Mouse (Mus musculus) stomach, embryonic 16.5 days (tissue): ENCODE data around the gene Zfp444. TPM values are rescaled to one million over a fixed set of nuclear protein-coding genes. Genes with fewer than 3 reads are reported as not detected.

Source experiments
- ATAC-seq: fragments of 200-750 bp; cut with Nextera tagmentation; 2 replicates; pipeline ENCODE4 v1.8.0; 2017; ENCODE audit warnings: moderate number of reproducible peaks, moderate TSS enrichment; ENCODE audit not compliant: insufficient read depth, low FRiP score
- H3K27ac ChIP-seq: fragments of 300-500 bp; sonication (generic); 2 replicates; pipeline ENCODE4 v1.5.1; 2014; ENCODE audit warnings: low read length
- H3K27me3 ChIP-seq: fragments of 300-500 bp; sonication (generic); 2 replicates; pipeline ENCODE4 v1.6.1; 2014; ENCODE audit warnings: low read length, control low read depth, mixed read lengths; ENCODE audit not compliant: control insufficient read depth, insufficient read depth
- H3K36me3 ChIP-seq: fragments of 300-500 bp; sonication (generic); 2 replicates; pipeline ENCODE4 v1.6.1; 2014; ENCODE audit warnings: low read length; ENCODE audit not compliant: control insufficient read depth, insufficient read depth
- H3K4me1 ChIP-seq: fragments of 300-500 bp; sonication (generic); 2 replicates; pipeline ENCODE4 v1.6.1; 2014; ENCODE audit warnings: low read length, control low read depth, mixed read lengths; ENCODE audit not compliant: control insufficient read depth, insufficient read depth
- H3K4me2 ChIP-seq: fragments of 300-500 bp; sonication (generic); 2 replicates; pipeline ENCODE4 v1.6.1; 2014; ENCODE audit warnings: low read depth, low read length, mixed read lengths
- H3K4me3 ChIP-seq: fragments of 300-500 bp; sonication (generic); replicated peaks from 2 replicates; pipeline ENCODE4 v1.5.1; 2014; ENCODE audit warnings: mild to moderate bottlenecking, low read length
- H3K9ac ChIP-seq: fragments of 300-500 bp; sonication (generic); 2 replicates; pipeline ENCODE4 v1.6.1; 2014; ENCODE audit warnings: low read length
- H3K9me3 ChIP-seq: fragments of 300-500 bp; sonication (generic); replicated peaks from 2 replicates; pipeline ENCODE4 v1.6.1; 2016; ENCODE audit warnings: low read length, control low read depth; ENCODE audit not compliant: control insufficient read depth
- WGBS: fragments of 180-500 bp; shearing (Covaris S2); extraction: QIAGEN DNeasy Blood & Tissue Kit; methylation state at CpG from one replicate; pipeline ENCODE4 v1.1.7; 2014; 5-methylcytosine and 5-hydroxymethylcytosine counted together
- polyA plus RNA-seq: library from polyadenylated mRNA; unstranded; fragments of >200 nt; fragmentation: Nextera tagmentation; extraction: Ambion mirVana; gene quantifications from 2 replicates; pipeline ENCODE4 v1.2.1, GENCODE M21; 2015

Zfp444 gene
- polyA plus RNA-seq, 1 experiment from 2014 or later: 32.7 TPM

GRCm38 (mm10) chr7:6146194-6146981, 25.6 kb upstream of the Zfp444 start:
- Histone ChIP-seq H3K4me2 (no peak overlapping the region), H3K9me3 (no peaks in the 10 kb centered on the region), H3K4me3 (no peak overlapping the region), H3K36me3 (peaks cover 6% of the 10 kb centered on the region; the same call in 1 of the 2 replicates), H3K27ac (peak overlapping the region; percentile 71), H3K4me1 (peaks cover 43% of the 10 kb centered on the region), H3K27me3 (no peaks in the 10 kb centered on the region), H3K9ac (peak overlapping the region; percentile 2; the same call in 1 of the 2 replicates)
- WGBS: 70% methylated on average over 7 of the region's 7 CpGs
- no peak for ATAC-seq

DNA sequence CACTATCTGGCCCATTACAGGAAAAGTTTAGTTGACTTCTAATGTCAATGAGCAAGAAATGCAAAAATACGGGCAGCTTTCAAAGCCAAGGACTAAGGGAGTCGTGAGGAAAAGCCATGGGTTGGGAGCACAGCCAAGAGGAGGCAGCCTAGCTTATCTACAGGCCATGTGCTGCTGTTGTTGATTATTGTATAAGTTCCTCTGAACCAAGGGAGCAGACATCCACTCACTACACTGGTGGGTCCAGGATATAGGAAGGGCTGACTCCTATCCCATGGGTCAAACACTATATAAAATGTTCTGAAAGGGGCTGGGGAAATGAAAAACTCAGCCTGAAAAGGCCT, 25.1 kb upstream of the Zfp444 start:
- H3K9me3 ChIP-seq: no peaks in the 10 kb centered on the region
- H3K4me2 ChIP-seq: no peak overlapping the region
- 37% methylated on average over 2 of the region's 2 CpGs for WGBS
- H3K27ac ChIP-seq: peak overlapping the region; percentile 71
- H3K4me3 ChIP-seq: no peak overlapping the region
- no peaks in the 10 kb centered on the region for H3K27me3 ChIP-seq
- H3K9ac ChIP-seq: peak overlapping the region; percentile 2; the same call in 1 of the 2 replicates
- no peak for ATAC-seq
- peaks cover 49% of the 10 kb centered on the region for H3K4me1 ChIP-seq
- peaks cover 3% of the 10 kb centered on the region; the same call in 1 of the 2 replicates for H3K36me3 ChIP-seq

DNA sequence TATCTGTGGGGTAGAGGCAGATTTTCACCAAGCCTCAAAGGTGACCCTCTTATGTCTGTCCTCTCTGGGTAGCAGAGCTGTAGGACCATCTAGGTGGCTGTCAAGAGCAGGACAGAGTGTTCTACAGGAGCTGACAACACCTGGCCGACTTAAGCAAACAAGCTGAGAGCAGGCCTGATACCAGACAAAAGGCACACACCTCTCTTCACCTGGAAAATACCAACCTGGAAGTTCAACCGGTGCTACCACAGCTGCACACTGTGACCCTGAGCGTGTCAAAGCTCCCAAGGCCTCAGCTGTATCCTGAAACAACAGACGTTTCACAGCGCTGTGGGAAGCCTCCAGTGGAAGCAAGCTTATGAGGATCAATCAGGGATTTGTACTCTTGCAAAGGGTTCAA, 24.3 kb upstream of the Zfp444 start:
- Histone ChIP-seq H3K27me3 (no peaks in the 10 kb centered on the region), H3K9ac (no peak overlapping the region), H3K4me1 (peaks cover 52% of the 10 kb centered on the region), H3K4me3 (no peak overlapping the region), H3K36me3 (no peaks in the 10 kb centered on the region), H3K9me3 (no peaks in the 10 kb centered on the region), H3K4me2 (no peak overlapping the region), H3K27ac (peak overlapping the region; percentile 71)
- peak; percentile 68 for ATAC-seq
- 55% methylated on average over 5 of the region's 5 CpGs for WGBS

- Histone ChIP-seq H3K27me3 (no peaks in the 10 kb centered on the region), H3K27ac (peak overlapping the region; percentile 40; the same call in 1 of the 2 replicates), H3K4me1 (peaks cover 59% of the 10 kb centered on the region)
These were observed 20.8 kb upstream of the Zfp444 start for GRCm38 (mm10) chr7:6151266-6151665.

DNA sequence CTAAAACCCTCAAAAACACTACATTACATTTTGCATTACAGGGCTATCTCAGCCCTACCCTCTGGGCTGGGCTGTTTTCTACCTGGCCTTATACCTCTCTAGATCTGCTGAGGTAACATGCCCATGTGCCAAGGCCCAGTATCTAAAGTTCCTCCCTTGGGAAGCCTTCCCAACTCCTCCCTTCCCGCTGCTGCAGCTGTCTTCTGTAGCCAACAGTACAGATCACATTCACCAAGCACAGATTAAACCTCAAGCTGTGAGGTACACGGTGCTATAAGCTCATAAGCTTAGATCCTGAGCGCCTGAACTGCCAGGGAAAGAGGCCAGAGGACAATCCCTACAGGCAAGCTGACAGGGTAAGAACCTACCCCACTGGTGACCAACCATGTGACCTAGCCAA, 20.0 kb upstream of the Zfp444 start:
- Histone ChIP-seq H3K27ac (peak overlapping the region; percentile 40; the same call in 1 of the 2 replicates), H3K9me3 (no peaks in the 10 kb centered on the region), H3K9ac (0 out of 2 replicates have a peak overlapping the region, but pooled peaks have one; percentile 14), H3K27me3 (no peaks in the 10 kb centered on the region), H3K4me3 (no peak overlapping the region), H3K36me3 (no peaks in the 10 kb centered on the region), H3K4me2 (no peak overlapping the region), H3K4me1 (peaks cover 59% of the 10 kb centered on the region)
- 76% methylated on average over 3 of the region's 3 CpGs for WGBS
- ATAC-seq: no peak

More at GRCm38 (mm10) chr7:6151266-6151665, 20.8 kb upstream of the Zfp444 start:
- Histone ChIP-seq H3K9me3 (no peaks in the 10 kb centered on the region), H3K9ac (peak overlapping the region; percentile 10; the same call in 1 of the 2 replicates), H3K36me3 (no peaks in the 10 kb centered on the region), H3K4me2 (no peak overlapping the region), H3K4me3 (no peak overlapping the region)
- no peak for ATAC-seq
- 64% methylated on average over 1 of the region's 1 CpGs for WGBS

GRCm38 (mm10) chr7:6153131-6153530, 18.9 kb upstream of the Zfp444 start:
- H3K36me3 ChIP-seq: no peaks in the 10 kb centered on the region
- H3K4me1 ChIP-seq: peaks cover 48% of the 10 kb centered on the region
- no peak overlapping the region for H3K4me2 ChIP-seq
- H3K27ac ChIP-seq: no peak overlapping the region
- 84% methylated on average over 3 of the region's 3 CpGs for WGBS
- no peak overlapping the region for H3K4me3 ChIP-seq
- no peak overlapping the region for H3K9ac ChIP-seq
- ATAC-seq: no peak
- no peaks in the 10 kb centered on the region for H3K9me3 ChIP-seq
- no peaks in the 10 kb centered on the region for H3K27me3 ChIP-seq

DNA sequence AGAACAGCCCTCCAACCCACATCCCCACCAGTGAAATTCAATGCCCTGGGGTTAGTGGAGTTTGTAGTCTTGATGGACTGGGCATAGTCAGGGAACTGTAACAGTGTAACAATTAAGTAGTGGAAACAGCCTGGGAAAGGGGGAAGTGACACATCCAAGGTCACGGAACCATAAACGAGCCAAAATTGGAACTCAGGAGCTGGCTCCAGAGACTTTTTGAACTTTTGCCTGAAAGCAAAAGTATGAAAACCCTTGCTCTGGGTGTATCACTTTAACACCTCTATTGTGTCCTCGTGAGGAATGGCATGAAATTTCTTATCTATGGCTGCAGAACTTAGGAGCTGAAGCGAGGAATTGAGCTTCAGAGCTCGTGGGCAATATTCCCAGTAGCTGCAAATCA, 17.9 kb upstream of the Zfp444 start:
- ATAC-seq: no peak
- H3K27me3 ChIP-seq: no peaks in the 10 kb centered on the region
- WGBS: 57% methylated on average over 5 of the region's 5 CpGs
- H3K4me2 ChIP-seq: peak overlapping the region; percentile 73
- H3K4me1 ChIP-seq: peaks cover 37% of the 10 kb centered on the region
- peak overlapping the region; percentile 94; the same call in 1 of the 2 replicates for H3K27ac ChIP-seq
- peak overlapping the region; percentile 71 for H3K4me3 ChIP-seq
- H3K9me3 ChIP-seq: no peaks in the 10 kb centered on the region
- peak overlapping the region; percentile 92 for H3K9ac ChIP-seq
- H3K36me3 ChIP-seq: no peaks in the 10 kb centered on the region

- no peaks in the 10 kb centered on the region for H3K9me3 ChIP-seq
- peak overlapping the region; percentile 71 for H3K4me3 ChIP-seq
- H3K4me2 ChIP-seq: peak overlapping the region; percentile 73
- ATAC-seq: peak; percentile 70
- peaks cover 36% of the 10 kb centered on the region for H3K4me1 ChIP-seq
- H3K9ac ChIP-seq: peak overlapping the region; percentile 92
- H3K27me3 ChIP-seq: no peaks in the 10 kb centered on the region
- under 1% methylated on average over 84 of the region's 85 CpGs for WGBS
- no peaks in the 10 kb centered on the region for H3K36me3 ChIP-seq
- peak overlapping the region; percentile 94 for H3K27ac ChIP-seq
These were observed 16.8 kb upstream of the Zfp444 start for GRCm38 (mm10) chr7:6155031-6155872.
